Mouse (Mus musculus) bone marrow macrophage, adult 2 months (primary cell): Measurements from ENCODE around the gene Gm5741.

Source experiments
- CTCF ChIP-seq: IDR thresholded peaks from 2 replicates; pipeline ENCODE4 v1.5.1; 2012; ENCODE audit warnings: low read depth, mild to moderate bottlenecking, low read length, moderate library complexity
- POLR2A ChIP-seq: IDR thresholded peaks from 2 replicates; pipeline ENCODE4 v1.6.1; 2012; ENCODE audit warnings: mild to moderate bottlenecking, low read depth, low read length, borderline replicate concordance

DNA sequence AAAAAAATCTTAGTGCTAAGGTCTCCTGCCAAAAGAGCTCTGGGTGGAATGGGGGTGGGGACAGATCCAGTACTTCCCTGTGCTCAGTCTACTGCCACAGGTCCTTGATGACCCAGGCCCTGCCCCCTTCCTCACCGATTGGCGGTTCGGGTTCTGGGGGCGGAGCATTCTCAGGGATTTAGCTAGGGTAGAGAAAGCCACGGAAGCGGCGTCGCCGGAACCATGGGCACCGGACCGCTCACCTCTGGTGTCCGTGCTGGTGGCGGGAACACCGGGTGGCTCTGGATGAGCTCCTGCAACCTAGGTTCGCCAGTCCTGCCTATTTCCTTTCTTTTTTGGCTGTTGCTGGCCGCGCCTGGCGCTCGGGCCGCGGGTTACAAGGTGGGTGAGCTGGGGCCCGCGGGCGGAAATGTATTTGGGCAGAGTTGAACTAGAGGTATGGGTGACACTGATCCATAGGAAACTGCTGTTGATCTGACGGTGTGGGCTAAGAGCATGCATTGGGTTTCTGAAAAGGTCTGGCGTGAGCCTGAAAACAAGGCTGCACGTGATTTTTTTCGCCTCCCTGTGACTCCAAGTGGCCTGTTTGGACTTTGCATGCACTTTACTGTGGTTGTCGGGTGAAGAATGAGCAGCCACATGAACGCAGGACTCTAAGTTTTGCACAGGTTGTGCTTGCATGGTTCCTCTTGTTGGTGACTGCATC, 15.5 kb upstream of the Gm5741 start, which contains the start of gene Man2b1:
- TF ChIP-seq CTCF (no peak), POLR2A (peak; percentile 99)
